Mouse (Mus musculus) CH12.LX (cell line): ENCODE measurements around the gene Defb29. TPM values are rescaled to one million over a fixed set of nuclear protein-coding genes. Genes with fewer than 3 reads are reported as not detected.

Experiments used
- DNase-seq: peaks from one replicate; pipeline ENCODE4 v3.0.0-alpha.2; 2013; ENCODE audit errors: extremely low read depth
- H3K27ac ChIP-seq: 2 replicates; pipeline ENCODE4 v1.5.1; 2012; ENCODE audit warnings: low read depth, mild to moderate bottlenecking, control low read depth, moderate library complexity; ENCODE audit not compliant: insufficient read depth
- H3K27me3 ChIP-seq: replicated peaks from 2 replicates; pipeline ENCODE3; 2012; ENCODE audit warnings: inconsistent platforms
- H3K36me3 ChIP-seq, 2 experiments: replicated peaks in 1 of 2; 2 replicates each; pipeline versions ENCODE3 to v1.6.1; 2012; ENCODE audit warnings: inconsistent platforms in 1 of 2, low read length in 1 of 2, mild to moderate bottlenecking in 1 of 2, mixed read lengths in 1 of 2, moderate library complexity in 1 of 2; ENCODE audit not compliant: control insufficient read depth in 1 of 2, insufficient read depth in 1 of 2
- H3K4me1 ChIP-seq, 2 experiments: 2 replicates each; pipeline ENCODE4 v1.6.1; 2012; ENCODE audit warnings: inconsistent platforms in 1 of 2, moderate library complexity in 1 of 2; ENCODE audit not compliant: insufficient read depth in 2 of 2, control insufficient read depth in 1 of 2
- H3K4me2 ChIP-seq: 2 replicates; pipeline ENCODE4 v1.6.1; 2012; ENCODE audit warnings: low read depth, mild to moderate bottlenecking, control low read depth; ENCODE audit not compliant: poor library complexity, insufficient read depth, severe bottlenecking
- H3K4me3 ChIP-seq, 3 experiments: fragments of 150-350 bp in 1 of 3; sonication (generic) in 1 of 3; replicated peaks in 1 of 3; 2 replicates each; pipeline versions ENCODE3 to v1.5.1; 2011 to 2012; ENCODE audit warnings: low read depth in 2 of 3, low read length in 2 of 3, mild to moderate bottlenecking in 2 of 3, moderate library complexity in 2 of 3, control low read depth in 1 of 3, improper control_type of control experiment in 1 of 3, inconsistent platforms in 1 of 3, mixed read lengths in 1 of 3; ENCODE audit not compliant: poor library complexity in 1 of 3
- H3K79me2 ChIP-seq: replicated peaks from 2 replicates; pipeline ENCODE4 v1.6.1; 2012; ENCODE audit warnings: mild to moderate bottlenecking, moderate library complexity; ENCODE audit not compliant: control insufficient read depth, poor library complexity, insufficient read depth, severe bottlenecking; ENCODE audit errors: extremely low read depth
- H3K9ac ChIP-seq: 2 replicates; pipeline ENCODE4 v1.6.1; 2012; ENCODE audit warnings: low read depth, mild to moderate bottlenecking, control low read depth, moderate library complexity; ENCODE audit not compliant: insufficient read depth
- H3K9me3 ChIP-seq: replicated peaks from 2 replicates; pipeline ENCODE3; 2012; ENCODE audit warnings: low read length, inconsistent platforms, mixed read lengths
- BHLHE40 ChIP-seq: IDR thresholded peaks from 2 replicates; pipeline ENCODE4 v1.6.1; 2011; ENCODE audit warnings: mild to moderate bottlenecking, low read depth, low read length, improper control_type of control experiment
- CHD1 ChIP-seq: IDR thresholded peaks from 2 replicates; pipeline ENCODE4 v1.6.1; 2012; ENCODE audit warnings: low read depth, low read length, improper control_type of control experiment, inconsistent platforms
- CHD2 ChIP-seq: IDR thresholded peaks from 2 replicates; pipeline ENCODE4 v1.6.1; 2011; ENCODE audit warnings: low read length, improper control_type of control experiment
- CTCF ChIP-seq, 2 experiments: IDR thresholded peaks in 1 of 2; conservative IDR thresholded peaks in 1 of 2; 2 replicates each; pipeline ENCODE4 v1.5.1; 2011 to 2012; ENCODE audit warnings: low read depth in 2 of 2, low read length in 2 of 2, improper control_type of control experiment in 1 of 2, inconsistent platforms in 1 of 2, mild to moderate bottlenecking in 1 of 2, moderate library complexity in 1 of 2
- E2F4 ChIP-seq: IDR thresholded peaks from 2 replicates; pipeline ENCODE4 v1.6.1; 2011; ENCODE audit warnings: low read depth, low read length, improper control_type of control experiment; ENCODE audit not compliant: insufficient replicate concordance
- ETS1 ChIP-seq: conservative IDR thresholded peaks from 2 replicates; pipeline ENCODE4 v1.6.1; 2012; ENCODE audit warnings: low read depth, mild to moderate bottlenecking, inconsistent platforms, low read length, improper control_type of control experiment, moderate library complexity
- GABPA ChIP-seq: IDR thresholded peaks from 2 replicates; pipeline ENCODE4 v1.6.1; 2012; ENCODE audit warnings: low read depth, low read length, improper control_type of control experiment, inconsistent platforms; ENCODE audit not compliant: insufficient replicate concordance
- HCFC1 ChIP-seq: IDR thresholded peaks from 2 replicates; pipeline ENCODE4 v1.6.1; 2012; ENCODE audit warnings: low read depth, mild to moderate bottlenecking, inconsistent platforms, low read length, improper control_type of control experiment
- IRF4 ChIP-seq: IDR thresholded peaks from 2 replicates; pipeline ENCODE4 v1.6.1; 2014; ENCODE audit warnings: low read depth, mild to moderate bottlenecking, inconsistent platforms, low read length, improper control_type of control experiment
- JUN ChIP-seq: IDR thresholded peaks from 2 replicates; pipeline ENCODE4 v1.6.1; 2011; ENCODE audit warnings: low read depth, mild to moderate bottlenecking, low read length, improper control_type of control experiment, moderate library complexity; ENCODE audit not compliant: insufficient read depth
- MYC ChIP-seq: IDR thresholded peaks from 2 replicates; pipeline ENCODE4 v1.6.1; 2011; ENCODE audit warnings: low read depth, mild to moderate bottlenecking, improper control_type of control experiment, low read length
- NELFE ChIP-seq: IDR thresholded peaks from 2 replicates; pipeline ENCODE4 v1.6.1; 2011; ENCODE audit warnings: low read depth, low read length, improper control_type of control experiment
- NRF1 ChIP-seq: IDR thresholded peaks from 2 replicates; pipeline ENCODE4 v1.6.1; 2014; ENCODE audit warnings: low read depth, mild to moderate bottlenecking, inconsistent platforms, low read length, improper control_type of control experiment, moderate library complexity
- POLR2A ChIP-seq: IDR thresholded peaks from 2 replicates; pipeline ENCODE4 v1.6.1; 2011; ENCODE audit warnings: low read depth, mild to moderate bottlenecking, improper control_type of control experiment, low read length
- SIN3A ChIP-seq: IDR thresholded peaks from 2 replicates; pipeline ENCODE4 v1.6.1; 2012; ENCODE audit warnings: low read length, improper control_type of control experiment, inconsistent platforms
- TCF12 ChIP-seq: IDR thresholded peaks from 2 replicates; pipeline ENCODE4 v1.6.1; 2014; ENCODE audit warnings: low read depth, mild to moderate bottlenecking, inconsistent platforms, low read length, improper control_type of control experiment
- USF2 ChIP-seq: conservative IDR thresholded peaks from 2 replicates; pipeline ENCODE4 v1.6.1; 2011; ENCODE audit warnings: low read depth, low read length, improper control_type of control experiment
- dilution Hi-C: fragments of 300-500 bp; cut with MboI; formaldehyde crosslinking; loops from 2 replicates; pipeline ENCODE4 v1.14.3; 2020; ENCODE audit warnings: low sequenced_read_pairs; ENCODE audit not compliant: extremely low pct_unique_long_range_greater_than_20kb, extremely low pct_ligation_motif_present
- in situ Hi-C: fragments of 300-500 bp; cut with MboI; formaldehyde crosslinking; loops from 3 replicates; pipeline ENCODE4 v1.14.3; 2019; ENCODE audit warnings: low sequenced_read_pairs, low pct_ligation_motif_present, low pct_unique_long_range_greater_than_20kb, mixed read lengths
- polyA plus RNA-seq: library from polyadenylated mRNA; unstranded; fragments of >175 nt; gene quantifications from 2 replicates; pipeline ENCODE4 v1.2.1, GENCODE M21; 2012; ENCODE audit warnings: low read depth; ENCODE audit not compliant: insufficient read length
- total RNA-seq, 2 experiments: library from RNA; depleted of rRNA; stranded (reverse); fragments of 300-350 nt in 1 of 2; fragments of >200 nt in 1 of 2; gene quantifications; 2 replicates each; pipeline ENCODE4 v1.2.3; 2012 to 2014

The Defb29 gene
- total and polyA plus RNA-seq, 3 experiments = not detected

DNA sequence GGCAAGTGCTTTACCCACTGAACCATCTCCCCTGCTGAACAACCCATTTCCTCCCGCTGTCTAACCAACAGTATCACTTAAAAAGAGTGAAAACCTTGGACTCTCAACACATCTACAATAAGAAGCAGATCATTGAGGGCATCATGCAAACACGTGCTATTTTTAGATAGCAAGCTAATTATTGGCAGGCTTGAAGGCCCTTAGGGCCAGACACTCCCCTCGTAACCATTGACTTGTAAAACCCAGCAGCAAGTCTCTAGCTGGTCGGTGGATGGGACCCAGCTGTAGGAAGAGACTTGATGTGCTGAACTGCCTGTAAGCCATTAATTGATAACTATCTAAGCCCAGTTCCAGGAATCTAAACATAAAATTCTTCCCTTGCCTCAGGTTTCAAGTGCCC lies 3.6 kb upstream of the Defb29 start:
- no peak for DNase-seq
- Histone ChIP-seq H3K4me2 (no peak overlapping the region), H3K27me3 (peaks cover 3% of the 10 kb centered on the region), H3K4me3 (no peak overlapping the region), H3K79me2 (no peaks in the 10 kb centered on the region), H3K9me3 (peaks cover 4% of the 10 kb centered on the region), H3K9ac (no peak overlapping the region), H3K36me3 (no peaks in the 10 kb centered on the region), H3K4me1 (no peaks in the 10 kb centered on the region), H3K27ac (no peak overlapping the region)
- dilution Hi-C loops = no loop called here
- TF ChIP-seq ETS1 (no peak), JUN (no peak), CHD1 (no peak), NRF1 (no peak), TCF12 (no peak), IRF4 (no peak), BHLHE40 (no peak), GABPA (no peak), MYC (no peak), NELFE (no peak), HCFC1 (no peak)
- in situ Hi-C loops = no loop called here

DNA sequence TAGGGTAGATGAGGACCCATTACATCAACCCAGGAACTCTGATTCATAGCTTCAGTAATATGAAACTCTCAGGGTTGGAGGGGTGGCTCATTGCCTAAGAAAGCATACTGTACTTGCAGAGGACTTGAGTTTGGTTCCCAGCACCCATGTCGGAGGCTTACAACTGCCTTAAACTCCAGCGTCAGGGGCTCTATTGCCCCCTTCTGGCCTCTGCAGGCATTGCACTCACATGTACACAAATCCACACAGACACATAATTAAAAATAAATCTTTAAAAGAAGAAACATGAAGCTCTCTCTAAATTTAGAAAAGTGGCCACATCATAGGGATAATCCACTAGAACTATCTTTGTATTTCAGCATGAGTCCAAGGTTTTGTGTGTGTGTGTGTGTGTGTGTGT lies 3.0 kb upstream of the Defb29 start:
- dilution Hi-C loops = no loop called here
- Histone ChIP-seq H3K36me3 (no peaks in the 10 kb centered on the region), H3K4me3 (no peak overlapping the region), H3K79me2 (no peaks in the 10 kb centered on the region), H3K4me1 (no peaks in the 10 kb centered on the region), H3K4me2 (no peak overlapping the region), H3K9me3 (peaks cover 4% of the 10 kb centered on the region), H3K27me3 (peaks cover 3% of the 10 kb centered on the region), H3K27ac (no peak overlapping the region), H3K9ac (no peak overlapping the region)
- no peak for DNase-seq
- in situ Hi-C loops = no loop called here
- TF ChIP-seq CHD1 (no peak), CTCF (conservative IDR thresholded peaks at IDR 0.05 in 1 of 2, IDR thresholded peaks at IDR 0.05 in 1 of 2; ENCODE audit: low read depth in 2 of 2, low read length in 2 of 2) (peak in 1 of 2 experiments; percentile 18; a peak in 2 of 4 replicates)

DNA sequence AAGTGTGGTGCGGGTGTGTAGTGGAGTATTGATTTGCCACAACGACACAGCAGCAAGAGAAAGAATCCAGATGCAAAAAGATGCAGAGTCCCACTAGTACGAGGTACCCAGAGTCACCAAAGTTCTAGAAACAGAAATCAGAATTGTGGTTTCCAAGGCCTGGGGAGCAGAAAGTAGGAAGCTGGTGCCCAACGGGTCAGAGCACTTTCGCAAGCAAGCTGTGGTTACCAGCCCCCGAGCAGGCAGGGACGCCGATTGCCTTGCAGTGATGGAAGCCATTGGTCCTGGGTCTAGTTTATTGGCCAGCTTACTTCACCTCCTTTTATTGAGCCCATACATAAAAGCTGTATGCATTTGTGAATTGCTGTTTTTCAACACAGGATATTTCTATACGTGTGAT lies 2.1 kb upstream of the Defb29 start:
- H3K4me2 ChIP-seq = no peak overlapping the region
- H3K79me2 ChIP-seq = no peaks in the 10 kb centered on the region
- dilution Hi-C loops = no loop called here
- in situ Hi-C loops = no loop called here
- TF ChIP-seq HCFC1 (no peak), IRF4 (no peak), SIN3A (no peak), E2F4 (no peak), ETS1 (no peak), POLR2A (no peak), CTCF (conservative IDR thresholded peaks at IDR 0.05 in 1 of 2, IDR thresholded peaks at IDR 0.05 in 1 of 2; ENCODE audit: low read depth in 2 of 2, low read length in 2 of 2) (no peak), USF2 (no peak), CHD2 (no peak)
- no peak overlapping the region for H3K27ac ChIP-seq
- H3K9me3 ChIP-seq = peaks cover 4% of the 10 kb centered on the region
- H3K4me3 ChIP-seq = no peak overlapping the region
- H3K9ac ChIP-seq = no peak overlapping the region
- peaks cover 2% of the 10 kb centered on the region for H3K27me3 ChIP-seq
- H3K36me3 ChIP-seq = no peaks in the 10 kb centered on the region
- no peaks in the 10 kb centered on the region for H3K4me1 ChIP-seq
- DNase-seq = no peak
